Mouse (Mus musculus) midbrain, postnatal 0 days (tissue): Measurements from ENCODE around the gene Nabp1. TPM values are rescaled to one million over a fixed set of nuclear protein-coding genes. Genes with fewer than 3 reads are reported as not detected.
A peak's percentile ranks its signal among the peaks of the same experiment; 100 is the strongest.

Experiments
- ATAC-seq: fragments of 200-750 bp; cut with Nextera tagmentation; 2 replicates; pipeline ENCODE4 v1.8.0; 2017; ENCODE audit warnings: moderate number of reproducible peaks, mild to moderate bottlenecking, moderate TSS enrichment, moderate library complexity; ENCODE audit not compliant: low FRiP score
- DNase-seq: peaks from one replicate; pipeline ENCODE4 v3.0.0-alpha.2; 2015; ENCODE audit warnings: low spot score
- H3K27ac ChIP-seq: fragments of 300-500 bp; sonication (generic); 2 replicates; pipeline ENCODE4 v1.5.1; 2014; ENCODE audit warnings: low read depth, mild to moderate bottlenecking, low read length, mixed read lengths
- H3K27me3 ChIP-seq: fragments of 300-500 bp; sonication (generic); 2 replicates; pipeline ENCODE4 v1.6.1; 2014; ENCODE audit warnings: low read length, control low read depth, mixed read lengths; ENCODE audit not compliant: insufficient read depth
- H3K36me3 ChIP-seq: fragments of 300-500 bp; sonication (generic); 2 replicates; pipeline ENCODE4 v1.6.1; 2014; ENCODE audit warnings: low read length, control low read depth, mixed read lengths; ENCODE audit not compliant: insufficient read depth
- H3K4me1 ChIP-seq: fragments of 300-500 bp; sonication (generic); 2 replicates; pipeline ENCODE4 v1.6.1; 2014; ENCODE audit warnings: mild to moderate bottlenecking, control low read depth, antibody characterized with exemption, low read length, mixed read lengths; ENCODE audit not compliant: insufficient read depth
- H3K4me2 ChIP-seq: fragments of 300-500 bp; sonication (generic); 2 replicates; pipeline ENCODE4 v1.6.1; 2014; ENCODE audit warnings: low read depth, mild to moderate bottlenecking, low read length, mixed read lengths; ENCODE audit not compliant: poor library complexity, severe bottlenecking
- H3K4me3 ChIP-seq: fragments of 300-500 bp; sonication (generic); 2 replicates; pipeline ENCODE4 v1.5.1; 2014; ENCODE audit warnings: low read depth, mild to moderate bottlenecking, low read length, moderate library complexity
- H3K9ac ChIP-seq: fragments of 300-500 bp; sonication (generic); replicated peaks from 2 replicates; pipeline ENCODE4 v1.6.1; 2014; ENCODE audit warnings: mild to moderate bottlenecking, low read length, moderate library complexity, mixed read lengths; ENCODE audit not compliant: poor library complexity, severe bottlenecking
- H3K9me3 ChIP-seq: fragments of 300-500 bp; sonication (generic); 2 replicates; pipeline ENCODE4 v1.6.1; 2016; ENCODE audit warnings: low read length, control low read depth
- CTCF ChIP-seq: IDR thresholded peaks from 2 replicates; pipeline ENCODE4 v1.5.1; 2016; ENCODE audit warnings: antibody characterized with exemption, mild to moderate bottlenecking
- WGBS: fragments of 180-500 bp; shearing (Covaris S2); extraction: QIAGEN DNeasy Blood & Tissue Kit; methylation state at CpG from one replicate; pipeline ENCODE4 v1.1.7; 2014; 5-methylcytosine and 5-hydroxymethylcytosine counted together
- polyA plus RNA-seq: library from polyadenylated mRNA; unstranded; fragments of >200 nt; fragmentation: Nextera tagmentation; extraction: Ambion mirVana; gene quantifications from 2 replicates; pipeline ENCODE4 v1.2.1, GENCODE M21; 2015
- total RNA-seq: library from RNA; depleted of rRNA; stranded (reverse); fragments of >200 nt; gene quantifications from 2 replicates; pipeline ENCODE4 v1.2.3, GENCODE M21; 2014

Gene Nabp1
- total and polyA plus RNA-seq, 2 experiments from 2014 or later: 4.1 to 6.1 TPM

- Histone ChIP-seq H3K4me2 (no peak overlapping the region), H3K9ac (no peak overlapping the region), H3K27me3 (no peaks in the 10 kb centered on the region), H3K36me3 (no peaks in the 10 kb centered on the region), H3K4me1 (no peaks in the 10 kb centered on the region), H3K27ac (no peak overlapping the region), H3K4me3 (no peak overlapping the region), H3K9me3 (no peaks in the 10 kb centered on the region)
- DNase-seq: no peak
- ATAC-seq: no peak
- TF ChIP-seq CTCF: no peak
- WGBS: 100% methylated on average over 1 of the region's 1 CpGs
These were observed 1.5 kb upstream of the Nabp1 start for GRCm38 (mm10) chr1:51479691-51480090.

- H3K27me3 ChIP-seq: no peaks in the 10 kb centered on the region
- peak overlapping the region; percentile 70; the same call in 1 of the 2 replicates for H3K27ac ChIP-seq
- TF ChIP-seq CTCF: no peak
- no peaks in the 10 kb centered on the region for H3K9me3 ChIP-seq
- 83% methylated on average over 1 of the region's 1 CpGs for WGBS
- peak overlapping the region; percentile 98 for H3K4me2 ChIP-seq
- ATAC-seq (no peak), DNase-seq (no peak)
- no peaks in the 10 kb centered on the region for H3K36me3 ChIP-seq
- H3K4me1 ChIP-seq: no peaks in the 10 kb centered on the region
- H3K4me3 ChIP-seq: peak overlapping the region; percentile 61; the same call in 1 of the 2 replicates
- no peak overlapping the region for H3K9ac ChIP-seq
These were observed 753 bp upstream of the Nabp1 start for GRCm38 (mm10) chr1:51479027-51479329.

GRCm38 (mm10) chr1:51477656-51478081 is 556 bp downstream of the Nabp1 start:
- peak overlapping the region; percentile 70; the same call in 1 of the 2 replicates for H3K27ac ChIP-seq
- no peaks in the 10 kb centered on the region for H3K36me3 ChIP-seq
- TF ChIP-seq CTCF: no peak
- no peaks in the 10 kb centered on the region for H3K27me3 ChIP-seq
- DNase-seq (no peak), ATAC-seq (peak; percentile 41)
- under 1% methylated on average over 25 of the region's 25 CpGs for WGBS
- H3K4me1 ChIP-seq: no peaks in the 10 kb centered on the region
- H3K4me3 ChIP-seq: peak overlapping the region; percentile 61
- peak overlapping the region; percentile 58; the same call in 1 of the 2 replicates for H3K9ac ChIP-seq
- no peaks in the 10 kb centered on the region for H3K9me3 ChIP-seq
- peak overlapping the region; percentile 98 for H3K4me2 ChIP-seq

GRCm38 (mm10) chr1:51476405-51476804 is 1.8 kb downstream of the Nabp1 start:
- Histone ChIP-seq H3K4me3 (no peak overlapping the region), H3K4me1 (no peaks in the 10 kb centered on the region), H3K36me3 (no peaks in the 10 kb centered on the region), H3K27me3 (no peaks in the 10 kb centered on the region), H3K4me2 (no peak overlapping the region), H3K9ac (no peak overlapping the region), H3K27ac (no peak overlapping the region), H3K9me3 (no peaks in the 10 kb centered on the region)
- no peak for ATAC-seq
- WGBS: 86% methylated on average over 1 of the region's 1 CpGs
- DNase-seq: no peak
- TF ChIP-seq CTCF: no peak

- Histone ChIP-seq H3K27ac (no peak overlapping the region), H3K4me3 (no peak overlapping the region), H3K27me3 (no peaks in the 10 kb centered on the region), H3K4me2 (no peak overlapping the region), H3K36me3 (peaks cover 2% of the 10 kb centered on the region; the same call in 1 of the 2 replicates), H3K4me1 (no peaks in the 10 kb centered on the region), H3K9me3 (no peaks in the 10 kb centered on the region), H3K9ac (no peak overlapping the region)
- WGBS: 57% methylated on average over 2 of the region's 2 CpGs
- ATAC-seq (no peak), DNase-seq (no peak)
- TF ChIP-seq CTCF: no peak
These were observed 10.1 kb downstream of the Nabp1 start for GRCm38 (mm10) chr1:51468077-51468476.

GRCm38 (mm10) chr1:51467181-51467580 is 11.0 kb downstream of the Nabp1 start:
- no peak overlapping the region for H3K27ac ChIP-seq
- H3K27me3 ChIP-seq: no peaks in the 10 kb centered on the region
- H3K9me3 ChIP-seq: no peaks in the 10 kb centered on the region
- H3K4me2 ChIP-seq: no peak overlapping the region
- no peak overlapping the region for H3K4me3 ChIP-seq
- H3K9ac ChIP-seq: no peak overlapping the region
- H3K36me3 ChIP-seq: peaks cover 2% of the 10 kb centered on the region; the same call in 1 of the 2 replicates
- H3K4me1 ChIP-seq: no peaks in the 10 kb centered on the region
- WGBS: 89% methylated on average over 5 of the region's 5 CpGs
- DNase-seq: no peak
- no peak for ATAC-seq
- TF ChIP-seq CTCF: no peak
